Mouse (Mus musculus) testis, adult 2 months (tissue): ENCODE results near the gene Gm12830.

Source experiments
- CTCF ChIP-seq: fragments of 200-500 bp; IDR thresholded peaks from 2 replicates; pipeline ENCODE4 v1.5.1; 2012; ENCODE audit warnings: low read depth, mild to moderate bottlenecking, inconsistent platforms, low read length, moderate library complexity; ENCODE audit not compliant: control insufficient read depth, insufficient read depth, insufficient replicate concordance
- POLR2A ChIP-seq: fragments of 200-500 bp; IDR thresholded peaks from 2 replicates; pipeline ENCODE4 v1.6.1; 2012; ENCODE audit warnings: low read depth, mild to moderate bottlenecking, inconsistent platforms, low read length, moderate library complexity; ENCODE audit not compliant: control insufficient read depth

GRCm38 (mm10) chr4:114834770-114835581 is 13.5 kb downstream of the Gm12830 start:
- TF ChIP-seq POLR2A (no peak), CTCF (no peak)
